22 mouse cellular contexts compared by ENCODE assay signal in the genomic region with DNA sequence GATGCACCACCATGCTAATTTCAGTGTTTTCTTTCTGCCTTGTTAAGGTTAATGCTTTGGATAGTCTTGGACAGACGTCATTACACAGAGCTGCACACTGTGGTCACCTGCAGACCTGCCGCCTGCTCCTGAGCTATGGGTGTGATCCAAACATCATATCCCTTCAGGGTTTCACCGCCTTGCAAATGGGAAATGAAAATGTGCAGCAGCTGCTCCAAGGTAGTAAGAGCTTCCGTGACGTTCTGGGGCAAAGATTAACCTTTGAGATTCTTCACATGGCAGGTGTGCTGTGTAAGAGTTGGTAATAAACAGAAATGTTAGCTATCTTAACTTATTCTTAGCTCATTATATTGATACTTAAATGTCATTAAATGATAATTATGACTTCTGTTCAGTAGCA. TPM values are rescaled to one million over a fixed set of nuclear protein-coding genes. Genes with fewer than 3 reads are reported as not detected.
DNase-seq lines count a peak whose midpoint lies in the region; ATAC-seq lines count a peak whose summit lies in the region.
"Had no signal": no experiment of that assay in that cellular context is flagged by ENCODE, and none has a peak within 500 bp of the region (broad histone marks: within the 10 kb centered on the region; RNA-seq: fewer than 3 reads in every experiment).

No protein-coding gene starts in this region.

- no peaks in the 10 kb centered on the region for H3K4me1 ChIP-seq in kidney, embryonic 15.5 days
- H3K4me1 ChIP-seq: embryonic facial prominence, embryonic 13.5 days; embryonic facial prominence, embryonic 15.5 days; forebrain, embryonic 10.5 days; forebrain, embryonic 12.5 days had no signal

- no peak overlapping the region for H3K27ac ChIP-seq in kidney, embryonic 15.5 days
- H3K27ac ChIP-seq: embryonic facial prominence, embryonic 13.5 days; embryonic facial prominence, embryonic 15.5 days; forebrain, embryonic 10.5 days; forebrain, embryonic 12.5 days had no signal

- H3K9ac ChIP-seq in kidney, embryonic 15.5 days, result no peak overlapping the region
- H3K9ac ChIP-seq: embryonic facial prominence, embryonic 13.5 days; embryonic facial prominence, embryonic 15.5 days; forebrain, embryonic 12.5 days had no signal

- no peak for ATAC-seq in kidney, embryonic 15.5 days (replicated peaks; ENCODE audit: low FRiP score)
- ATAC-seq: forebrain, embryonic 14.5 days had no signal

- peaks cover 89% of the 10 kb centered on the region for H3K36me3 ChIP-seq in kidney, embryonic 15.5 days

- DNase-seq in kidney, adult 11 months, result peak; percentile 16
- peak; percentile 16 to 24 for DNase-seq in kidney, adult 8-10 months
- no peak for DNase-seq in kidney, postnatal 10 days
- DNase-seq in kidney, postnatal 14 days, result peak; percentile 19
- no peak for DNase-seq in kidney, postnatal 4 days
- DNase-seq: adrenal gland, adult 2 months; adrenal gland, postnatal 10 days; adrenal gland, postnatal 25 days; cerebellum, adult 11 months; cerebellum, adult 18-20 months; cerebellum, adult 8-10 months; cerebellum, adult 9-11 months; cerebellum, postnatal 14 days; cerebellum, postnatal 36 days; embryo, embryonic 11 days had no signal

- H3K27me3 ChIP-seq in kidney, embryonic 15.5 days, result no peaks in the 10 kb centered on the region
- H3K27me3 ChIP-seq: embryonic facial prominence, embryonic 13.5 days; embryonic facial prominence, embryonic 15.5 days; forebrain, embryonic 12.5 days had no signal

- 91% methylated on average over 5 of the region's 5 CpGs for WGBS in kidney, embryonic 15.5 days

- no peak overlapping the region for H3K4me2 ChIP-seq in kidney, embryonic 15.5 days
- H3K4me2 ChIP-seq: embryonic facial prominence, embryonic 13.5 days; embryonic facial prominence, embryonic 15.5 days; forebrain, embryonic 12.5 days had no signal

- H3K9me3 ChIP-seq in kidney, embryonic 15.5 days (replicated peaks), result no peaks in the 10 kb centered on the region
- H3K9me3 ChIP-seq: embryonic facial prominence, embryonic 13.5 days; embryonic facial prominence, embryonic 15.5 days; forebrain, embryonic 10.5 days; forebrain, embryonic 12.5 days had no signal

- H3K4me3 ChIP-seq in kidney, embryonic 15.5 days (replicated peaks), result no peak overlapping the region
- H3K4me3 ChIP-seq: embryonic facial prominence, embryonic 13.5 days; embryonic facial prominence, embryonic 15.5 days; erythroblast, embryonic 14.5 days; forebrain, embryonic 10.5 days; forebrain, embryonic 12.5 days had no signal

RNA-seq across cellular contexts. Expression of a gene that starts 31.9 kb away (rescaled TPM):
- 50.4 and 53.1 TPM in 2 replicates for polyA plus RNA-seq in kidney, embryonic 15.5 days (2015; fragmentation: Nextera tagmentation; extraction: Ambion mirVana)

RNA-seq across cellular contexts. Expression of a gene that starts 53.5 kb away (rescaled TPM):
- 6.7 and 7.2 TPM in 2 replicates for polyA plus RNA-seq in kidney, embryonic 15.5 days (2015; fragmentation: Nextera tagmentation; extraction: Ambion mirVana)

RNA-seq across cellular contexts. Expression of a gene that starts 60.0 kb away (rescaled TPM):
- 11.0 and 11.1 TPM in 2 replicates for polyA plus RNA-seq in kidney, embryonic 15.5 days (2015; fragmentation: Nextera tagmentation; extraction: Ambion mirVana)

Comparison
In these comparisons a context has a peak if more than half of its experiments do, and no peak if none do; other contexts are left out.
1. DNase-seq: peak in kidney, adult 11 months (single experiment), kidney, adult 8-10 months (2 of 2) and kidney, postnatal 14 days (single experiment); none in kidney, postnatal 10 days (single experiment) and kidney, postnatal 4 days (0 of 2).